8 mouse cellular contexts compared by ENCODE assay signal in genomic region chr6:87981547-87982256, GRCm38 (mm10). TPM values are rescaled to one million over a fixed set of nuclear protein-coding genes. Genes with fewer than 3 reads are reported as not detected.
A peak's percentile ranks its signal among the peaks of the same experiment; 100 is the strongest.
DNase-seq lines count a peak whose midpoint lies in the region; ATAC-seq and TF ChIP-seq lines count a peak whose summit lies in the region.

H1fx (minus strand) TSS chr6:87981637.

- ATAC-seq in embryonic facial prominence, embryonic 11.5 days (replicated peaks; ENCODE audit: insufficient number of reproducible peaks, low FRiP score, low TSS enrichment, low read depth), result peak; percentile 70
- peak; percentile 84 for ATAC-seq in kidney, embryonic 16.5 days (ENCODE audit: low FRiP score, low TSS enrichment)
- ATAC-seq in liver, embryonic 11.5 days (replicated peaks; ENCODE audit: low FRiP score), result peak; percentile 64
- ATAC-seq in midbrain, postnatal 0 days (ENCODE audit: low FRiP score), result peak; percentile 82

- no peaks in the 10 kb centered on the region for H3K36me3 ChIP-seq in thymus, adult 2 months (ENCODE audit: control insufficient read depth, insufficient read depth, low read length)
- peaks cover 4% of the 10 kb centered on the region for H3K36me3 ChIP-seq in embryonic facial prominence, embryonic 11.5 days (replicated peaks; ENCODE audit: control insufficient read depth, insufficient read depth, low read depth, low read length)
- peaks cover 14% of the 10 kb centered on the region for H3K36me3 ChIP-seq in kidney, embryonic 16.5 days (ENCODE audit: insufficient read depth, low read length)
- no peaks in the 10 kb centered on the region; the same call in 1 of the 2 replicates for H3K36me3 ChIP-seq in liver, embryonic 11.5 days (ENCODE audit: control insufficient read depth, insufficient read depth, low read length)
- H3K36me3 ChIP-seq in midbrain, postnatal 0 days (ENCODE audit: insufficient read depth, low read length), result peaks cover 9% of the 10 kb centered on the region

- no peak within 1 kb of the TSS for H3K27ac ChIP-seq in thymus, adult 2 months (ENCODE audit: control insufficient read depth, insufficient read depth, low read length)
- H3K27ac ChIP-seq in embryonic facial prominence, embryonic 11.5 days (replicated peaks; ENCODE audit: low read depth, low read length), result peak within 1 kb of the TSS; percentile 93
- peak within 1 kb of the TSS; percentile 88 for H3K27ac ChIP-seq in kidney, embryonic 16.5 days (ENCODE audit: low read length)
- H3K27ac ChIP-seq in liver, embryonic 11.5 days (ENCODE audit: low read depth, low read length), result peak within 1 kb of the TSS; percentile 64
- H3K27ac ChIP-seq in midbrain, postnatal 0 days (ENCODE audit: low read depth, low read length), result peak within 1 kb of the TSS; percentile 91

- H3K4me1 ChIP-seq in thymus, adult 2 months (replicated peaks; ENCODE audit: control insufficient read depth, insufficient read depth, low read length), result peaks cover 13% of the 10 kb centered on the region
- H3K4me1 ChIP-seq in embryonic facial prominence, embryonic 11.5 days (ENCODE audit: control insufficient read depth, insufficient read depth, low read length), result peaks cover 2% of the 10 kb centered on the region; the same call in 1 of the 2 replicates
- H3K4me1 ChIP-seq in kidney, embryonic 16.5 days (ENCODE audit: insufficient read depth, low read length), result peaks cover 19% of the 10 kb centered on the region
- H3K4me1 ChIP-seq in liver, embryonic 11.5 days (replicated peaks; ENCODE audit: control insufficient read depth, insufficient read depth, low read length), result peaks cover 3% of the 10 kb centered on the region; the same call in 1 of the 2 replicates
- H3K4me1 ChIP-seq in midbrain, postnatal 0 days (ENCODE audit: insufficient read depth, low read length), result peaks cover 12% of the 10 kb centered on the region; the same call in 1 of the 2 replicates

- H3K9ac ChIP-seq in embryonic facial prominence, embryonic 11.5 days (replicated peaks; ENCODE audit: low read length), result peak within 1 kb of the TSS; percentile 97
- peak within 1 kb of the TSS; percentile 94 for H3K9ac ChIP-seq in kidney, embryonic 16.5 days (replicated peaks; ENCODE audit: low read length)
- peak within 1 kb of the TSS; percentile 68 for H3K9ac ChIP-seq in liver, embryonic 11.5 days (ENCODE audit: low read depth, low read length)
- H3K9ac ChIP-seq in midbrain, postnatal 0 days (replicated peaks; ENCODE audit: low read length, poor library complexity, severe bottlenecking), result peak within 1 kb of the TSS; percentile 90

- TF ChIP-seq POLR2A in thymus, adult 2 months (IDR thresholded peaks at IDR 0.05; ENCODE audit: control insufficient read depth, extremely low read depth, insufficient read depth, low read length, poor library complexity), result no peak

- peaks cover 4% of the 10 kb centered on the region; the same call in 1 of the 2 replicates for H3K27me3 ChIP-seq in thymus, adult 2 months (ENCODE audit: control insufficient read depth, insufficient read depth, low read length)
- H3K27me3 ChIP-seq in embryonic facial prominence, embryonic 11.5 days (ENCODE audit: control insufficient read depth, insufficient read depth, low read length), result no peaks in the 10 kb centered on the region
- H3K27me3 ChIP-seq in kidney, embryonic 16.5 days (ENCODE audit: insufficient read depth, low read length), result no peaks in the 10 kb centered on the region
- H3K27me3 ChIP-seq in liver, embryonic 11.5 days (replicated peaks; ENCODE audit: control insufficient read depth, insufficient read depth, low read length), result peaks cover 48% of the 10 kb centered on the region
- no peaks in the 10 kb centered on the region for H3K27me3 ChIP-seq in midbrain, postnatal 0 days (ENCODE audit: insufficient read depth, low read length)

- no peak for TF ChIP-seq CTCF in thymus, adult 2 months (IDR thresholded peaks at IDR 0.05; ENCODE audit: borderline replicate concordance, control insufficient read depth, extremely low read depth, insufficient read depth, low read length, poor library complexity)
- peak; percentile 66 for TF ChIP-seq CTCF in midbrain, postnatal 0 days (IDR thresholded peaks at IDR 0.05)

- no peaks in the 10 kb centered on the region for H3K9me3 ChIP-seq in embryonic facial prominence, embryonic 11.5 days (replicated peaks; ENCODE audit: control insufficient read depth, low read length)
- no peaks in the 10 kb centered on the region for H3K9me3 ChIP-seq in kidney, embryonic 16.5 days (ENCODE audit: low read length)
- H3K9me3 ChIP-seq in liver, embryonic 11.5 days (ENCODE audit: control insufficient read depth, low read length), result no peaks in the 10 kb centered on the region
- H3K9me3 ChIP-seq in midbrain, postnatal 0 days (ENCODE audit: low read length), result no peaks in the 10 kb centered on the region

- DNase-seq in thymus, adult 2 months, result no peak
- no peak for DNase-seq in thymus, adult 18-20 months
- peak; percentile 91 for DNase-seq in embryonic facial prominence, embryonic 11.5 days (ENCODE audit: low spot score)
- peak; percentile 15 for DNase-seq in heart, adult 8-10 months (ENCODE audit: low spot score)
- DNase-seq in liver, embryonic 11.5 days (ENCODE audit: low spot score), result peak; percentile 73
- peak; percentile 87 for DNase-seq in midbrain, postnatal 0 days (ENCODE audit: low spot score)
- DNase-seq in testis, postnatal 14 days (ENCODE audit: low spot score), result peak; percentile 86

- H3K4me3 ChIP-seq in thymus, adult 2 months (ENCODE audit: control insufficient read depth, insufficient read depth, low read length), result peak within 1 kb of the TSS; percentile 51
- peak within 1 kb of the TSS; percentile 97 for H3K4me3 ChIP-seq in embryonic facial prominence, embryonic 11.5 days (ENCODE audit: low read depth, low read length)
- peak within 1 kb of the TSS; percentile 96 for H3K4me3 ChIP-seq in kidney, embryonic 16.5 days (ENCODE audit: low read length)
- peak within 1 kb of the TSS; percentile 67 for H3K4me3 ChIP-seq in liver, embryonic 11.5 days (ENCODE audit: low read depth, low read length)
- H3K4me3 ChIP-seq in midbrain, postnatal 0 days (ENCODE audit: low read depth, low read length), result peak within 1 kb of the TSS; percentile 95

- peak within 1 kb of the TSS; percentile 76 for H3K4me2 ChIP-seq in embryonic facial prominence, embryonic 11.5 days (ENCODE audit: low read depth, low read length)
- peak within 1 kb of the TSS; percentile 67 for H3K4me2 ChIP-seq in kidney, embryonic 16.5 days (replicated peaks; ENCODE audit: low read depth, low read length)
- H3K4me2 ChIP-seq in liver, embryonic 11.5 days, result peak within 1 kb of the TSS; percentile 60
- H3K4me2 ChIP-seq in midbrain, postnatal 0 days (ENCODE audit: low read depth, low read length, poor library complexity, severe bottlenecking), result peak within 1 kb of the TSS; percentile 89

- 2% methylated on average over 55 of the region's 55 CpGs for WGBS in thymus, adult 2 months
- WGBS in embryonic facial prominence, embryonic 11.5 days, result under 1% methylated on average over 55 of the region's 55 CpGs
- WGBS in kidney, embryonic 16.5 days, result under 1% methylated on average over 51 of the region's 55 CpGs
- WGBS in liver, embryonic 11.5 days, result 1% methylated on average over 53 of the region's 55 CpGs
- WGBS in midbrain, postnatal 0 days, result under 1% methylated on average over 52 of the region's 55 CpGs

RNA-seq across cellular contexts. Expression of gene H1fx, which starts in this region (rescaled TPM):
- 9.8 and 25.4 TPM in 2 replicates for polyA plus RNA-seq in thymus, adult 2 months (2012; rRNA removed)
- 62.8 and 92.5 TPM in 2 replicates for polyA plus RNA-seq in embryonic facial prominence, embryonic 11.5 days (2014; fragmentation: Nextera tagmentation; extraction: Ambion mirVana)
- 1 to 10 TPM in 2 of 4 experiments, under 1 TPM in 2; 0.80 to 1.4 (median 1.2) TPM for total RNA-seq in heart, adult 8-10 months (2022)
- polyA plus RNA-seq in kidney, embryonic 16.5 days (2015; fragmentation: Nextera tagmentation; extraction: Ambion mirVana), result 12.6 and 13.3 TPM in 2 replicates
- polyA plus RNA-seq in liver, embryonic 11.5 days (2014; fragmentation: Nextera tagmentation; extraction: Ambion mirVana), result 16.8 and 21.2 TPM in 2 replicates
- total RNA-seq in midbrain, postnatal 0 days (2014; rRNA removed), result 22.7 and 31.8 TPM in 2 replicates
- 42.8 and 52.8 TPM in 2 replicates for polyA plus RNA-seq in midbrain, postnatal 0 days (2015; fragmentation: Nextera tagmentation; extraction: Ambion mirVana)

Comparison
In these comparisons a context has a peak if more than half of its experiments do, and no peak if none do; other contexts are left out.
1. DNase-seq: peak in embryonic facial prominence, embryonic 11.5 days (single experiment), heart, adult 8-10 months (single experiment), liver, embryonic 11.5 days (single experiment), midbrain, postnatal 0 days (single experiment) and testis, postnatal 14 days (single experiment); none in thymus, adult 2 months (single experiment) and thymus, adult 18-20 months (0 of 2).
2. Peak in every context shown above with its lines, with median percentiles within 50 percentile points of each other: H3K4me3 ChIP-seq, ATAC-seq, H3K4me2 ChIP-seq and H3K9ac ChIP-seq.